Mouse (Mus musculus) lung, adult 18-20 months (tissue): ENCODE measurements around the gene Slc45a2.

Source experiments
- DNase-seq, 2 experiments: peaks; one replicate each; pipeline ENCODE4 v3.0.0; 2022; ENCODE audit warnings: mixed read lengths in 2 of 2

Gene Slc45a2

DNA sequence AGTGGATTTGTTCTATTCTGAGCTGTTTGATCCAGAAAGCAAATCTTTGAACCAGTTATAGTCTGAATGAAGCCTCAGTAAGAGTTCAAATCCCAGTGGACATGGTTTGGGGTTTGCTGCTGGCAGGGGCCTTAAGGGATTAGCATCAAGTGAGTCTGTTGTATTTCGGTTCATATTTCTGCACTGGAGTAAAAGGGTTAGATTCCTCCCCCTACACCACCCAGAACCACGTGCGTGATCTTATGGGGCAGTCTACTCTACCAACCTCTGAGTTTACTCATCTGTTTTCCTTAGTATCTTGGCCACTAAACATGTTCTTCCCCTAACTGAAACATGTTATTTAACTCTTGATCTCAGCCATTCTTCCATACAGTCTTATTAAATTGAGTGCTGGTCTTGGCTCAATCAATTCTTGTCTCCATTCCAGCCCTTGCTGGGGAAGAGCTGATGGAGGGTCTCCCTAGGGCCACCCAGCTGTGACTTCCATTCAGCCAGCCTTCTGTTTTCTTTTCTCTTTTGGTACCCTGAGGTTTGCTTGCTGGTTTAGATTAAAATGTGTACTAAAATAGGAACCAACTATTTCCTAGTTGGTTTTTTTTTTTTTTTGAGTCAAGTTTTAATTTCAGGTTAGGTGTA, 75.3 kb downstream of the Slc45a2 start:
- DNase-seq: no peak
